Mouse (Mus musculus) heart, embryonic 13.5 days (tissue): ENCODE measurements at regions not wholly inside any gene's neighbourhood (a gene's known extent, or its start where the extent isn't known, plus 50 kb on each side); places are given as distances from the start of the nearest gene placed in this dataset.
A peak's percentile ranks its signal among the peaks of the same experiment; 100 is the strongest.

Source experiments
- ATAC-seq: fragments of 200-750 bp; cut with Nextera tagmentation; 2 replicates; pipeline ENCODE4 v1.8.0; 2017; ENCODE audit warnings: moderate TSS enrichment; ENCODE audit not compliant: insufficient number of reproducible peaks, low FRiP score, low TSS enrichment; ENCODE audit errors: extremely low read depth
- H3K27ac ChIP-seq: fragments of 300-500 bp; sonication (generic); replicated peaks from 2 replicates; pipeline ENCODE4 v1.5.1; 2015; ENCODE audit warnings: moderate library complexity, mild to moderate bottlenecking, inconsistent platforms
- H3K27me3 ChIP-seq: fragments of 300-500 bp; sonication (generic); replicated peaks from 2 replicates; pipeline ENCODE4 v1.6.1; 2015; ENCODE audit warnings: mild to moderate bottlenecking, inconsistent platforms
- H3K36me3 ChIP-seq: fragments of 300-500 bp; sonication (generic); 2 replicates; pipeline ENCODE4 v1.6.1; 2015; ENCODE audit warnings: mild to moderate bottlenecking, inconsistent platforms
- H3K4me1 ChIP-seq: fragments of 300-500 bp; sonication (generic); 2 replicates; pipeline ENCODE4 v1.6.1; 2015; ENCODE audit warnings: inconsistent platforms
- H3K4me2 ChIP-seq: fragments of 300-500 bp; sonication (generic); 2 replicates; pipeline ENCODE4 v1.6.1; 2015; ENCODE audit warnings: inconsistent platforms, mild to moderate bottlenecking, moderate library complexity
- H3K4me3 ChIP-seq: fragments of 300-500 bp; sonication (generic); 2 replicates; pipeline ENCODE4 v1.5.1; 2015; ENCODE audit warnings: moderate library complexity, mild to moderate bottlenecking, inconsistent platforms
- H3K9ac ChIP-seq: fragments of 300-500 bp; sonication (generic); 2 replicates; pipeline ENCODE4 v1.6.1; 2015; ENCODE audit warnings: inconsistent platforms, mild to moderate bottlenecking, moderate library complexity
- H3K9me3 ChIP-seq: fragments of 300-500 bp; sonication (generic); 2 replicates; pipeline ENCODE4 v1.6.1; 2016; ENCODE audit warnings: inconsistent platforms
- WGBS: fragments of 180-500 bp; shearing (Covaris S2); methylation state at CpG from one replicate; pipeline ENCODE4 v1.1.7; 2015; ENCODE audit warnings: mixed read lengths; 5-methylcytosine and 5-hydroxymethylcytosine counted together

DNA sequence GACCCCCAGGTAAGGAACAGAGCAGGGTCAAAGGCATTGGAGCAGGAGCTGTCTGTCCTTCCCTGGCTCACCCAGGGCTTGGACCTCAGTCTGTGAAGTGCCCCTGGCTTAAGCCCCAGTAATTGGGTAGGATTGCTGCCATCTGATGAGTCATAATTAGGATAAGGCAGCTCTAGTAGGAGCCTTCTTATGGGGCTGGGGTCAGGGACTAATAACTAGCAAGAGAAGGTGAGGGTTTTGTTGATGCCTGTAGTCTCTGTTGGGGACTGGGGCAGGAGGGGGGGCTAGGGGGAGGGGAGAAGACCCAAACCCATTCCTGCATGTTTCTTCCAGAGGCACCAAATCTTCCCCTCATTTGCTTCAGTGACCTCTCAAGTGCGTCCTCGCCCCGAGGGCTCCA lies 172.4 kb upstream of the Mki67 start:
- 29% methylated on average over 3 of the region's 3 CpGs for WGBS
- H3K27ac ChIP-seq, result no peak overlapping the region
- peak overlapping the region; percentile 59 for H3K4me2 ChIP-seq
- no peaks in the 10 kb centered on the region for H3K36me3 ChIP-seq
- peaks cover 14% of the 10 kb centered on the region for H3K4me1 ChIP-seq
- no peak for ATAC-seq
- H3K9ac ChIP-seq, result no peak overlapping the region
- peaks cover 5% of the 10 kb centered on the region; the same call in 1 of the 2 replicates for H3K27me3 ChIP-seq
- no peak overlapping the region for H3K4me3 ChIP-seq
- no peaks in the 10 kb centered on the region for H3K9me3 ChIP-seq

- no peaks in the 10 kb centered on the region for H3K36me3 ChIP-seq
- H3K4me1 ChIP-seq, result peaks cover 14% of the 10 kb centered on the region
- H3K9me3 ChIP-seq, result no peaks in the 10 kb centered on the region
- no peak for ATAC-seq
- H3K4me3 ChIP-seq, result peak overlapping the region; percentile 25
- 15% methylated on average over 17 of the region's 17 CpGs for WGBS
- peak overlapping the region; percentile 59 for H3K4me2 ChIP-seq
- H3K27ac ChIP-seq, result no peak overlapping the region
- H3K27me3 ChIP-seq, result peaks cover 5% of the 10 kb centered on the region; the same call in 1 of the 2 replicates
- peak overlapping the region; percentile 48; the same call in 1 of the 2 replicates for H3K9ac ChIP-seq
Measured at GRCm38 (mm10) chr7:135889016-135889726, 173.0 kb upstream of the Mki67 start.

GRCm38 (mm10) chr7:135898876-135899275 lies 182.7 kb upstream of the Mki67 start:
- WGBS, result 63% methylated on average over 2 of the region's 2 CpGs
- Histone ChIP-seq H3K4me3 (no peak overlapping the region), H3K9ac (no peak overlapping the region), H3K9me3 (no peaks in the 10 kb centered on the region), H3K27me3 (no peaks in the 10 kb centered on the region; the same call in 1 of the 2 replicates), H3K36me3 (no peaks in the 10 kb centered on the region), H3K4me1 (peaks cover 35% of the 10 kb centered on the region), H3K27ac (no peak overlapping the region), H3K4me2 (no peak overlapping the region)
- no peak for ATAC-seq

GRCm38 (mm10) chr7:135899765-135900164 lies 183.6 kb upstream of the Mki67 start:
- no peak for ATAC-seq
- H3K36me3 ChIP-seq, result no peaks in the 10 kb centered on the region
- no peak overlapping the region for H3K27ac ChIP-seq
- H3K9ac ChIP-seq, result no peak overlapping the region
- H3K4me1 ChIP-seq, result peaks cover 35% of the 10 kb centered on the region
- no peaks in the 10 kb centered on the region for H3K9me3 ChIP-seq
- H3K4me2 ChIP-seq, result no peak overlapping the region
- no peak overlapping the region for H3K4me3 ChIP-seq
- WGBS, result 82% methylated on average over 5 of the region's 5 CpGs
- H3K27me3 ChIP-seq, result no peaks in the 10 kb centered on the region; the same call in 1 of the 2 replicates

DNA sequence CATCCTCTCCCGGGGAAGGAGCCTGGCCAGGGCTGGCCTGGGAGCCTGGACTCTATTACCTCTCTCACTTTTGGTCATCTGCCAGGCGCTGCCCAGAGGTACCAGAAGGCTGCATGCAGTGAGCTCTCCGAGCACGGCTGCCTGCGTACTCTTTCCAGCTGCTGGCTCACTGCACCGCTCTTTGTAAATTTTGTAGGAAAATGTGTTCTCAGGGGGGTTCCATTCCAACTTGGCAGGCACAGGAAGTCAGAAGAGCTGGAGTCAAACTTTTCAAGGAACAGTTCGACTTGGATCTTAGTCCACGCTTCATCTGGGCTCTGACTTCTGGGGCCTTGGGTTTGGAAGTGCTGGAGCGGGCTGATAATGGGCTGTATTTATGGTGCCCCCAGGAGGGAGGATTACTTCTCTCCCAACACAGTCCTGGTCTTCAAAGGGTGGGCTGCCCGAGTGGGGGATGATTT lies 184.7 kb upstream of the Mki67 start:
- no peaks in the 10 kb centered on the region for H3K36me3 ChIP-seq
- 0 out of 2 replicates have a peak overlapping the region, but pooled peaks have one; percentile 14 for H3K4me2 ChIP-seq
- peak overlapping the region; percentile 63 for H3K27ac ChIP-seq
- WGBS, result 21% methylated on average over 10 of the region's 10 CpGs
- no peak overlapping the region for H3K9ac ChIP-seq
- no peak overlapping the region for H3K4me3 ChIP-seq
- H3K27me3 ChIP-seq, result no peaks in the 10 kb centered on the region; the same call in 1 of the 2 replicates
- H3K9me3 ChIP-seq, result no peaks in the 10 kb centered on the region
- H3K4me1 ChIP-seq, result peaks cover 35% of the 10 kb centered on the region
- no peak for ATAC-seq

DNA sequence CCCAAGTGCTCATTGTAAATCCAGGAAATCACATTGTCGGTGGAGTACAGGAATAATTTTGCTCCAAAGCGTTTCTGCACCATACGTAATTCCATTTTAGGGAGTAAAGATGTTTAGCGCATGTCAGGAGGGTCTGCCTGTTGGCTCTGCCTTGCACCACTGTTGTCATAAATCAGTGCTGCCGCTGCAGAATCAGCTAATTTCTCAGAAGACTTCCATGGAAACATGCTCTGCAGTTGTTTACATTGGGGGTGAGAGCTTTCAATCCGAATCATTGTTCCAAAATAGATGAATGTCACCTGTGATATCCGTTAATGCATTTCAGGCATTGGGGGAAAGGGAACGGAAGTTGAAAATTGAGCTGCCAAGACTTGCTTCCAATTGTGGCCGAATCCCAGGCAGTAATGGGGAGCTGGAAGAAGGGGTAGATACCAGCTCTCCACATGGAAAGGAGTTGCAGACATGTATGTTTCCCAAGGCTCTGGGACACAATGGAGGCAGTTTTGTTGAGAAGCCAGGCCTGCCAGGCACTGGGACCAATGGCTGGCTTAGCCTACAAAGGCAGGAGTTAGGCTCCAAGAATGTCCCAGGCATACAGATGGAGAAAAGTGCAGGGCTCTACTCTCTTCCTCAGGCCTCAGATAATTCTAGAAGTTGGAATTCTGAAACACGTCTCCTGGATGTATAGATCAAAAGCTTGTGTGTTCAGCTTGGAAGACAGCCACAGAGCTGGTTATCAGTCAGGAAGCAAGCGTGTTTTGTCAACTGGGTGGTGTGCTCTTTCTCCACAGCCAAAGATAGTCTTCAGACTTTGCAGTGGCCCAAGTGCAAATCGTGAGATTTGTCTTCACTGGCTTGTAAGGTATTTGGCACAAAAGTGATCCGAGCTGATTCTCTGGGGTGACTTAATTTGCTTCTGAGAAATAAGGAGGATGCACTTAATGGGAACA lies 186.2 kb upstream of the Mki67 start:
- ATAC-seq, result peak; percentile 25; the same call in 1 of the 2 replicates
- Histone ChIP-seq H3K4me1 (peaks cover 35% of the 10 kb centered on the region), H3K4me2 (no peak overlapping the region), H3K9me3 (no peaks in the 10 kb centered on the region), H3K27ac (peak overlapping the region; percentile 38), H3K9ac (no peak overlapping the region), H3K27me3 (no peaks in the 10 kb centered on the region; the same call in 1 of the 2 replicates), H3K4me3 (no peak overlapping the region), H3K36me3 (no peaks in the 10 kb centered on the region)
- WGBS, result 49% methylated on average over 13 of the region's 13 CpGs

GRCm38 (mm10) chr7:135911376-135911775 lies 195.2 kb upstream of the Mki67 start:
- Histone ChIP-seq H3K27me3 (no peaks in the 10 kb centered on the region), H3K27ac (no peak overlapping the region), H3K36me3 (no peaks in the 10 kb centered on the region), H3K4me1 (no peaks in the 10 kb centered on the region), H3K4me3 (no peak overlapping the region), H3K9me3 (0 out of 2 replicates have a peak, but pooled peaks cover 3% of the 10 kb centered on the region), H3K9ac (no peak overlapping the region), H3K4me2 (no peak overlapping the region)
- no peak for ATAC-seq

- no peak for ATAC-seq
- no peak overlapping the region for H3K4me3 ChIP-seq
- H3K27me3 ChIP-seq, result no peaks in the 10 kb centered on the region
- H3K27ac ChIP-seq, result no peak overlapping the region
- no peak overlapping the region for H3K9ac ChIP-seq
- no peak overlapping the region for H3K4me2 ChIP-seq
- H3K36me3 ChIP-seq, result no peaks in the 10 kb centered on the region
- 76% methylated on average over 3 of the region's 3 CpGs for WGBS
- H3K9me3 ChIP-seq, result 0 out of 2 replicates have a peak, but pooled peaks cover 3% of the 10 kb centered on the region
- H3K4me1 ChIP-seq, result no peaks in the 10 kb centered on the region
Measured at GRCm38 (mm10) chr7:135913923-135914634, 197.9 kb upstream of the Mki67 start.

GRCm38 (mm10) chr7:135923876-135924275 lies 207.7 kb upstream of the Mki67 start:
- 43% methylated on average over 7 of the region's 7 CpGs for WGBS
- Histone ChIP-seq H3K4me3 (no peak overlapping the region), H3K9ac (no peak overlapping the region), H3K9me3 (no peaks in the 10 kb centered on the region), H3K27me3 (peaks cover 4% of the 10 kb centered on the region; the same call in 1 of the 2 replicates), H3K27ac (no peak overlapping the region), H3K4me2 (no peak overlapping the region), H3K4me1 (no peaks in the 10 kb centered on the region), H3K36me3 (no peaks in the 10 kb centered on the region)
- no peak for ATAC-seq

- no peak overlapping the region for H3K27ac ChIP-seq
- H3K4me3 ChIP-seq, result no peak overlapping the region
- H3K4me2 ChIP-seq, result no peak overlapping the region
- no peaks in the 10 kb centered on the region for H3K9me3 ChIP-seq
- H3K4me1 ChIP-seq, result no peaks in the 10 kb centered on the region
- WGBS, result 74% methylated on average over 4 of the region's 4 CpGs
- H3K27me3 ChIP-seq, result peaks cover 4% of the 10 kb centered on the region; the same call in 1 of the 2 replicates
- H3K36me3 ChIP-seq, result no peaks in the 10 kb centered on the region
- ATAC-seq, result no peak
- H3K9ac ChIP-seq, result no peak overlapping the region
Measured at GRCm38 (mm10) chr7:135924641-135925040, 208.5 kb upstream of the Mki67 start.

GRCm38 (mm10) chr7:135930091-135930490 lies 213.9 kb upstream of the Mki67 start:
- peaks cover 3% of the 10 kb centered on the region; the same call in 1 of the 2 replicates for H3K27me3 ChIP-seq
- no peaks in the 10 kb centered on the region for H3K36me3 ChIP-seq
- H3K4me2 ChIP-seq, result no peak overlapping the region
- H3K9me3 ChIP-seq, result no peaks in the 10 kb centered on the region
- no peak overlapping the region for H3K4me3 ChIP-seq
- no peak overlapping the region for H3K27ac ChIP-seq
- ATAC-seq, result no peak
- no peak overlapping the region for H3K9ac ChIP-seq
- H3K4me1 ChIP-seq, result no peaks in the 10 kb centered on the region
- 90% methylated on average over 1 of the region's 1 CpGs for WGBS
